Mouse (Mus musculus) stomach, postnatal 0 days (tissue): ENCODE data around the gene Asb18. TPM values are rescaled to one million over a fixed set of nuclear protein-coding genes. Genes with fewer than 3 reads are reported as not detected.

Experiments used
- ATAC-seq: fragments of 200-750 bp; cut with Nextera tagmentation; 2 replicates; pipeline ENCODE4 v1.8.0; 2017; ENCODE audit not compliant: low FRiP score, low TSS enrichment
- DNase-seq: peaks from one replicate; pipeline ENCODE4 v3.0.0-alpha.2; 2016; ENCODE audit warnings: low spot score
- H3K27ac ChIP-seq: fragments of 300-500 bp; sonication (generic); replicated peaks from 2 replicates; pipeline ENCODE4 v1.5.1; 2014; ENCODE audit warnings: mild to moderate bottlenecking, control low read depth
- H3K27me3 ChIP-seq: fragments of 300-500 bp; sonication (generic); 2 replicates; pipeline ENCODE4 v1.6.1; 2014; ENCODE audit warnings: low read length; ENCODE audit not compliant: control insufficient read depth, insufficient read depth
- H3K36me3 ChIP-seq: fragments of 300-500 bp; sonication (generic); 2 replicates; pipeline ENCODE4 v1.6.1; 2014; ENCODE audit warnings: low read length, mixed read lengths; ENCODE audit not compliant: control insufficient read depth, insufficient read depth
- H3K4me1 ChIP-seq: fragments of 300-500 bp; sonication (generic); replicated peaks from 2 replicates; pipeline ENCODE4 v1.6.1; 2014; ENCODE audit warnings: antibody characterized with exemption; ENCODE audit not compliant: control insufficient read depth, insufficient read depth
- H3K4me2 ChIP-seq: fragments of 300-500 bp; sonication (generic); replicated peaks from 2 replicates; pipeline ENCODE4 v1.6.1; 2014; ENCODE audit warnings: low read depth, mild to moderate bottlenecking, control low read depth, moderate library complexity
- H3K4me3 ChIP-seq: fragments of 300-500 bp; sonication (generic); 2 replicates; pipeline ENCODE4 v1.5.1; 2014; ENCODE audit warnings: low read depth, low read length, control low read depth
- H3K9ac ChIP-seq: fragments of 300-500 bp; sonication (generic); 2 replicates; pipeline ENCODE4 v1.6.1; 2014; ENCODE audit warnings: mild to moderate bottlenecking, low read length, control low read depth, mixed read lengths
- H3K9me3 ChIP-seq: fragments of 300-500 bp; sonication (generic); 2 replicates; pipeline ENCODE4 v1.6.1; 2016; ENCODE audit warnings: low read length; ENCODE audit not compliant: control insufficient read depth
- CTCF ChIP-seq: IDR thresholded peaks from 2 replicates; pipeline ENCODE4 v1.5.1; 2016; ENCODE audit warnings: antibody characterized with exemption, low read depth, mild to moderate bottlenecking, moderate library complexity
- EP300 ChIP-seq: optimal IDR thresholded peaks from 2 replicates; pipeline ENCODE3; 2016; ENCODE audit warnings: antibody characterized with exemption
- WGBS: fragments of 180-500 bp; shearing (Covaris S2); extraction: QIAGEN DNeasy Blood & Tissue Kit; methylation state at CpG from one replicate; pipeline ENCODE4 v1.1.7; 2014; 5-methylcytosine and 5-hydroxymethylcytosine counted together
- polyA plus RNA-seq: library from polyadenylated mRNA; unstranded; fragments of >200 nt; fragmentation: Nextera tagmentation; extraction: Ambion mirVana; gene quantifications from 2 replicates; pipeline ENCODE4 v1.2.1, GENCODE M21; 2015

Asb18 gene
- polyA plus RNA-seq, 1 experiment from 2014 or later: not detected

- no peak for TF ChIP-seq CTCF
- TF ChIP-seq EP300: no peak
- 47% methylated on average over 8 of the region's 8 CpGs for WGBS
- H3K9ac ChIP-seq: no peak overlapping the region
- H3K4me3 ChIP-seq: no peak overlapping the region
- no peaks in the 10 kb centered on the region; the same call in 1 of the 2 replicates for H3K4me1 ChIP-seq
- DNase-seq (no peak), ATAC-seq (no peak)
- H3K27ac ChIP-seq: no peak overlapping the region
- H3K27me3 ChIP-seq: peaks cover 6% of the 10 kb centered on the region
- H3K4me2 ChIP-seq: no peak overlapping the region
- H3K36me3 ChIP-seq: no peaks in the 10 kb centered on the region
- no peaks in the 10 kb centered on the region for H3K9me3 ChIP-seq
Observed at GRCm38 (mm10) chr1:89971848-89972247, 42.6 kb downstream of the Asb18 start.

GRCm38 (mm10) chr1:89969714-89970110, 44.8 kb downstream of the Asb18 start:
- TF ChIP-seq CTCF: no peak
- no peak for TF ChIP-seq EP300
- Histone ChIP-seq H3K36me3 (no peaks in the 10 kb centered on the region), H3K9ac (no peak overlapping the region), H3K4me1 (no peaks in the 10 kb centered on the region; the same call in 1 of the 2 replicates), H3K4me2 (no peak overlapping the region), H3K27me3 (peaks cover 6% of the 10 kb centered on the region), H3K27ac (no peak overlapping the region), H3K9me3 (no peaks in the 10 kb centered on the region), H3K4me3 (no peak overlapping the region)
- ATAC-seq (no peak), DNase-seq (no peak)
- WGBS: 86% methylated on average over 4 of the region's 4 CpGs

- H3K27me3 ChIP-seq: peaks cover 6% of the 10 kb centered on the region
- ATAC-seq (no peak), DNase-seq (no peak)
- H3K4me3 ChIP-seq: no peak overlapping the region
- H3K36me3 ChIP-seq: no peaks in the 10 kb centered on the region
- no peaks in the 10 kb centered on the region; the same call in 1 of the 2 replicates for H3K4me1 ChIP-seq
- no peak overlapping the region for H3K27ac ChIP-seq
- TF ChIP-seq CTCF (no peak), EP300 (no peak)
- H3K4me2 ChIP-seq: no peak overlapping the region
- no peak overlapping the region for H3K9ac ChIP-seq
- WGBS: 50% methylated on average over 10 of the region's 10 CpGs
- H3K9me3 ChIP-seq: no peaks in the 10 kb centered on the region
Observed at GRCm38 (mm10) chr1:89969072-89969713, 45.3 kb downstream of the Asb18 start.

DNA sequence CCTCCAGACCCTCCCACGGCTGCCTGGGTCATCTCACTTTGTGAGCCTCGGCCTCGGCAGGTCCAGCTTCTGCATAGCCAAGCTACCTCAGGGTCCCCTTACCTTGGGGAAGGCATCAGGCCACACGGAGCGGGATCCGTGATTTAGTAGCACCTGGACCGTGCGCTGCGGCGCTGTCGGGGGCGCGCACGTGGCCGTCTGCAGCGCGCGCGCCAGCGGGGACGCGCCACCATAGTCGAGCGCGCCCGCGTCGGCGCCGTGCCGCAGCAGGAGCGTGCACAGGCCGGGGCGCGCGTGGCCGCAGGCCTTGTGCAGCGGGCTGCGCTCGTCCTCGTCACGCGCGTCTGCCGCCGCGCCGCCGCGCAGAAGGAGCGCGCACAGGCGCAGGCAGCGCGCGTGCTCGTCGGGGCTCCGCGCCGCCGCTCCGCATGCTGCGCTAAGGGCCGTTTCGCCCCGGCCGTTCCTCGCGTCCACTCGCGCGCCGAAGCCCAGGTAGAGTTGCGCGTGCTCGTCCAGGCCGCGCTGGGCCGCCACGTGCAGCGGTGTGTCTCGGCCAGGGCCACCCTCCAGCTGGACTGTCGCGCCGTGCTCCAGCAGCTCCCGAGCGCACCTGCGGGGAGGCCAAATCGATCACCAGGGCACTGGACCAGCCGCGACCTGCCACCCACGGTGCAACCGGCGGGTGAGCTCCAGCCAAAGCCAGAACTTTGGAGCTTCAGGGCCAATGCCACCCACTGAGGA, 46.2 kb downstream of the Asb18 start:
- peak; percentile 38 for DNase-seq

DNA sequence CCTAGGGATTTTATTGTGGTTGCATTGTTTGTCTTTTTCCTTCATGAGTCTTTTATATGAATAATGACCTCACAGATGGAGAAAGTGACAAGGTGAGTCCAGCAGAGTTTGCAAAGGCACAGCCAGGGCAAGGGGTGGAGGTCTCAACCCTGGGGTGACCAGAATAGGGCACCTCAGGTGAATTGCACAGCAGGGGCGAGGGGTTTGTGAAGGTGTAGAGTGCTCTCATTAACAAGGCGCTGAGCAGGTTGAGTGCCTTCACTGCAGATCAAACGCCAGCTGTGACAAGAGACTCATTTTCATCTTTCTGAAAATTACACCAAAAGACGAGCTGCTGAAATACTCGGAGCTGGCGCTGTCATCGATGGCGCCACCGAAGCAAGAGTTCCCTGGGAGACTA, 46.9 kb downstream of the Asb18 start:
- WGBS: 19% methylated on average over 9 of the region's 9 CpGs
- Histone ChIP-seq H3K4me1 (no peaks in the 10 kb centered on the region; the same call in 1 of the 2 replicates), H3K4me3 (peak overlapping the region; percentile 53; the same call in 1 of the 2 replicates), H3K27me3 (peaks cover 6% of the 10 kb centered on the region), H3K9me3 (no peaks in the 10 kb centered on the region), H3K9ac (no peak overlapping the region), H3K4me2 (peak overlapping the region; percentile 89; the same call in 1 of the 2 replicates), H3K36me3 (no peaks in the 10 kb centered on the region), H3K27ac (no peak overlapping the region)
- TF ChIP-seq CTCF: no peak
- no peak for TF ChIP-seq EP300
- ATAC-seq: no peak
- no peak for DNase-seq

More for the DNA sequence above, 46.2 kb downstream of the Asb18 start:
- Histone ChIP-seq H3K27ac (no peak overlapping the region), H3K9ac (0 out of 2 replicates have a peak overlapping the region, but pooled peaks have one; percentile 27), H3K4me1 (no peaks in the 10 kb centered on the region; the same call in 1 of the 2 replicates), H3K36me3 (no peaks in the 10 kb centered on the region), H3K9me3 (no peaks in the 10 kb centered on the region), H3K4me3 (peak overlapping the region; percentile 53), H3K27me3 (peaks cover 6% of the 10 kb centered on the region), H3K4me2 (peak overlapping the region; percentile 89)
- TF ChIP-seq EP300 (no peak), CTCF (no peak)
- ATAC-seq: peak; percentile 56
- under 1% methylated on average over 94 of the region's 95 CpGs for WGBS

GRCm38 (mm10) chr1:89964426-89964825, 50.0 kb downstream of the Asb18 start:
- H3K9me3 ChIP-seq: no peaks in the 10 kb centered on the region
- no peak overlapping the region for H3K4me2 ChIP-seq
- H3K27me3 ChIP-seq: peaks cover 4% of the 10 kb centered on the region
- 75% methylated on average over 12 of the region's 12 CpGs for WGBS
- no peaks in the 10 kb centered on the region for H3K36me3 ChIP-seq
- TF ChIP-seq EP300: no peak
- H3K4me1 ChIP-seq: no peaks in the 10 kb centered on the region; the same call in 1 of the 2 replicates
- DNase-seq (no peak), ATAC-seq (no peak)
- H3K9ac ChIP-seq: no peak overlapping the region
- H3K27ac ChIP-seq: no peak overlapping the region
- no peak overlapping the region for H3K4me3 ChIP-seq
